Mouse (Mus musculus): ENCODE measurements around the gene Plekhg3.

The Plekhg3 gene

DNA sequence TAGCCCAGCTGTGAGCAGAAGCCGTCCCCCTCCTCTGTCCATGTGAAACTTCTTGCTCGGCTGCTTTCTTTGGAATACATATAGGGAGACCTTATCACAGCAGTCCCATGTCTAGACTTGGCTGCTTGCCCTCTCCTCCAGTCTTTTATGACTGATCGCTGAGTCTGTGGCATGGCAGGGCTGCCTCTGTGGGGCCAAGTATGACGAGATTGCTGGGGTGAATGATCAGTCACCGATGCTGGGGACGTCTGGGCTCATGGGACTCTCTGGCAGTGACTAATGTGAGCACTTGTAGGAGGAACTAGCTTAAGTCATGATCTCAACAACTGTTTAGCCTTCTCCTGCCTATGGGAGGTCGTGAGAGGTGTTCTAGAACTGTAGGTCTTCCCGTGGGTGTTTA is 21.6 kb downstream of the Plekhg3 start:
- no peak for DNase-seq (ENCODE audit: low read depth)

DNA sequence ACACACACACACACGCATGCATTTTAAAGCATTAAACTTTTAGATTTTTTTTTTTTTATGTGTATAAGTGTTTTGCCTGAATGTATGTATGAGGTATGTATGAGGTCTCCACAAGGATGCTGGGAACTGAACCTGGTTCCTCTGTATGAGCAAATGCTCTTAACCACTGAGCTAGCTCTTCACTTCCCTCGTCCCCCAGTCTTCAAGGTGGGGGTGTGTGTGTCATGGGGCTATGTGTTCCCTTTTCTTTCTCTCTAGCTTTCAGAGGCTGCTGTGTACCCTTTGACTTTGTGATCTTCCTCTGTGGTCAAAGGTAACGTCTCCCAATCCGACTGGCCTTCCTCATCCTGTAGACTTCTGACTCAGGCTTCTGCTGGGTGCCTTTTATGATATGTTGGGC is 22.3 kb downstream of the Plekhg3 start:
- DNase-seq (ENCODE audit: low read depth), result no peak

DNA sequence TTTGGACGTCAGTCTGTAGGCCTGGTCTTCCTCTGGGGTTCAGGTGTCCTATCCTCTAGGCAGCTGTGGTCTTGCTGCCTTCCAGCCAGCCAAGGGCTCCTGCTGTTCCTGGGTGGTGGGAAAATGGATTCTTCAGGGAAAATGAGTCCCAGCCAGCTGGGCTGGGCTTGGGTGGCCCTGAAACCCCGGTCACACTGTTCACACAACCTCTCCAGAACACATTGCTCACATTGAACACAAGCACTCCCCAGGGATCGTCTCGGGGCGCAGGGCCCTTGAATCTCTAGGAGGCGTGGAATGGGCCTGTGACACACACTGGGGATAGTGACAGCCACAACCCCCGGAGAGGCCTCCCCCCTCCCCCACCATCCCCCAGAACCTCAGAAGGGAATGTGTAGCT is 23.2 kb downstream of the Plekhg3 start:
- no peak for DNase-seq (ENCODE audit: low read depth)

DNA sequence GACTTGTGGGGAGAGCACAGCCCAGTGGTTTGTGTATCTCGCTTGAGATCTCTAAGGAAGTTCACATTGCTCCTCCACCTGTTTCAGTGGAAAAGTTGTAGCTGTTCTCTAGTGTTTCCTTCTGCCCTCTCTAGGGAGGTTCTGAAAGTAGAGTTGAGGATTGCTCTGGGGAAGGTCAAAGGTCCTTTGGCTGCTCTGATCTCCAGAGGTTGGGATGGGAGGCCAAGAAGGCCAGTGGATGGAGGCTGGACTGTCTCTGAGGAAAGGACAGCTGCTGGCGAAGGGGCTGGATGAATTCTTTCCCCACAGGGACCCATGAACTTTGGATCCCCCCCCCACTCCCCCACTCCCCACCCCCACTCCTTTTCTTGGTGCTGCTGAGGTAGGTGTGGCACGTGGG is 23.7 kb downstream of the Plekhg3 start:
- no peak for DNase-seq (ENCODE audit: low read depth)

DNA sequence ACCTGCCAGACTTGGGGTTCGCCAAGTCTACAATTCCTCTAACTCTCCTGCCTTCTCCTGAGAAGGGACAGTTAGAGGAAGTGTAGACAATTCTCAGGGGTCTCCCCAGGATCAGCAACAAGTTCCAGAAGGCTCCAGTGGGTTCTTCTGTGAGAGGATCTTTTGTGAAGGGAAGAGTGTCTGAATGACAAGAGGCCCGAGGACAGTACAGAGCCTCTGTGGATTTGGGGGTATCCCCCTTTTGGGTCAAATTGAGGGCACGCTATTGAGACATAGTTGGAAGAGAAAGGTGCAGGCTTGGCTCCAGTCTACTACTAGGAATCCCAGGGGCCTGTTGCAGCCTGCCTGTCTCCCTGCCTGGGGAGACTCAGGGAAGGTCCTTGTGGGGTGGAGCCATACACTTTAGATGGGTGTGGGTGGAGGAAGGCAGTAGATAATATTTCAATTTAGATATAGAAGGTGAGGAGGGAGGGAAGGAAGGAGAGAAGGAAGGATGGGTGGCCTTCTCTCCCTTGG is 24.2 kb downstream of the Plekhg3 start:
- DNase-seq (ENCODE audit: low read depth), result no peak

DNA sequence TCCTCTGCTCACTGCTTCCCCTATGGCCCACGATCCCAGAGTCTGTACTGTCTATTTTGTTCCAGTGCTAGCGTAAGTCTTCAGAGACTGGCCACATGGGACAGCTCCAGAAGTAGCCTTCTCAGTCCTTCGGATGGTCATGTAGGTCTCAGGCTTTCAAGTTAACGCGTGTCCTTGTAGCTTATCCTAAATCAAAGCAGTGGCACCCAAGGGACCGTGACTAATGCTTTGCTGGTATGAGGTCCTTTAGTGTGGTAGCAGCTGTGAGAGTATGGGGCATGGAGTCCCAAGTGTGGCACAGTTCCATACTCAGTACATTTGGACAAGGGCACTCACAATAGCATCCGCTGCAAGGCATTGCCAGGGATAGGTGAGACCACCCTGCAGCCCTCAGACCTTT is 25.5 kb downstream of the Plekhg3 start:
- DNase-seq (ENCODE audit: low read depth), result no peak

DNA sequence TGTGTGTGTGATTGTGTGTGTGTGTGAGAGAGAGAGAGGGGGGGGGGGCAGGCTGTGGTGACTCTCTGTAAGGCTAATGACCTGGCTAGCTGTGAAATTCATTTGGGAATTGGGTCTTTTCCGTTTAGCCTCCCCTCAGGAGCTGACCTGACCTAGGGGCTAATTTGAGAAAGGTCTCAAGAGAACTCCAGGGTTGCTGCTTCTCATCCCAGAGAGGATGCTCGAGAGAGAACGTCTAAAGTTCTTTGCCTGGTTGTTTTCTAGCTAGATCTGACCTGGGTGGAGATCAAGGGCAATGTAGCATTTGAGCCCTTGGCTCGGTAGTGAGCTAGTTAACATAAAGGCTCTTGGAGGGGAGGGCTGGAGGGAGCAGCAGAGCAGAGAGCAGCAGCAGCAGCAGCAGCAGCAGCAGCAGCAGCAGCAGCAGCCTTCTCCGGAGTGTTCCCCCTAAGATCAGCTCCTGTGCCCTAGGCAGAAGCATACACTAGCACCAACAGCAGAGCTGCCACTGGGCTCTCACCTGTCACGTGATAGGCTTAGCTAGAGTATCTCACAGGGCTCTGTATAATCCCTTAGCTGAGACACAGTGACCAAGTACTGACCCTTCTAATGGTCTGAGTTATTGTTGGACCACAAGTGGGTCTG is 26.2 kb downstream of the Plekhg3 start:
- DNase-seq (ENCODE audit: low read depth), result no peak

DNA sequence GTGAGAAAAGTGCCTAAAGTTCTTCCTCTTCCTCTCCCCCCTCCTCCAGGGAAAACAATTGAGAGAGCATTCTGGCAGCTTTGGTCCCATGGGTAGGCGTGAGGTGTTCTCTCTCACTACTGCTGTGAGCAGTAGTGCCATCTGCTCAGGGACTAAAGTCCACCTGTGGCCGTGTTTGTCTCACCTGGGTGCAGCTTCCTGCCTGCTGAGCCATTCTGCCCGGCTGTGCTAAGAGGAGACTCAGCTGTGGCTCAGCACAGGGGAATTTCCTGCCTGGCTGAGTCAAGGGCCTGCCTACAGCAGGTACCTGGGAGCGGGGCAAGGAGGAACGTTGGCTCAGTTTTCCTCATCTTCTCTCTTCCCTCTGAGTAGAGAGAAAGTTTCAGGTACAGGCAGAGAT is 27.5 kb downstream of the Plekhg3 start:
- DNase-seq (ENCODE audit: low read depth), result no peak

DNA sequence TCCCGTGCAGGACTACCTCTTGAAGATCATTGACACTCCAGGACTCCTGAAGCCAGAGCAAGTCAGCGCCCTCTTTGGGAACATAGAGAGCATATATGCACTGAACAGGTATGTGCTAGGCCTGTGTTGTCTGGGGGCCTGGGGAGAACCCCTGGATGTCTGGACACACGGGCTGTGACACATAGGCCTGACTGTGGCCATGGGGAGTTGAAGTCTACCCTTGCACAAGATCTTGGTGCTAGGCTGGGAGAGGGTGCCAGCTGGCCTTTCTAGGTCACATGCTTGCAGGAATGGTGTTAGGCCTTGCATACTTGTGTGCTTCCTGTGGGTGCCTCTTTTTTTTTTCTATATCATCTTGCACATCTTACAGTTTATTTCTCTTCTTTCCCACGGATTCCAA is 31.5 kb downstream of the Plekhg3 start:
- no peak for DNase-seq (ENCODE audit: low read depth)

DNA sequence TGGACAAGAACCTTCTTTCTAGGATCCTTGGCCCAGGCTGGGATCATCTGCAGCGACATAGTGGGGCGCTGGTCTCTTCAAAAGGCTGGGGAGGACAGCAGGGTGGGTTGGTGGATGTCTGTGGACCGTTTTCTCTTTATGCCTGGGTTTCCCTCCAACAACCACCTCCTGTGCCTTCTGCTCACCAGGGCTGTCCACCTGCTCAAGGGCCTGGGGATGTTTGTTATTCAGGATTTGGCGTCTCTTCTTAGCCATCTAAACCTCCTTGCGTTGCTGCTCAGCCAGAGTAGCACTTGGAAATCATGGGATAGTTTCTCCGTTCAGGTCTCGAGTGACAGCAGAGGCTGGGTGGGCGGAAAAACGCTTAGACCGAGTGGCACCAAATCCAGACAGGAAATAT is 35.6 kb downstream of the Plekhg3 start:
- DNase-seq (ENCODE audit: low read depth), result no peak

DNA sequence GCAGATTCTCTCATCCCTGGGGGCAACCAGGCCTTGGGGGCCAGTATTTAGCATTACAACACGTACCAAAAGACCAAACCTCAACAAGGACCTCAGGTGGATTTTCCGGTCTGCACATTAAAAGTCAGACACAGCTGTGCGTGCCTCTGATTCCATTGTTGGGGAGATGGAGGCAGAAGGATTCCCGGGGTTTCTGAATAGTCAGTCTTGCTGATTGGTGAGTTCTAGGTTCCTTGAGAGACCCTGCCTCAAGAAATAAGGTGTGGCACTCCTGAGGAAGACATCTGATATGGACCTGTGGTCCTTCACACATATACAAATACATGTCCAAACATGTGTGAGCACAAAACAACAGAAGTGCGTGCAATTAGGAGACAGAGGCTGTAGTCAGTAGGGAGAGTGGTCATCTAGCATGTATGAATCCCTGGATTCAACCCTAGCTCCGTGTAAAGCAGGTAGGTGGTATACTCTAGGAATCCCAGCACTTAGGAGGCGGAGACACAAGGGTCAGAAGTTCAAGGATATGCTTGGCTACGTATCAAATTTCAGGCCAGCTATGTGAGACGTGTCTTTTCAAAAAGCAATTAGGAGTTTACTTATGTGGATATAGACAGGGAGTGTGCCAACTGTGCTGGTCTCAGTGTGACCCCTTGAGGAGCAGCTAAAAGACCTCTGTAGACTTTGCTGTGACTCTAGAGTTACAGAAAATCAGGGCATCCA is 39.7 kb downstream of the Plekhg3 start:
- no peak for DNase-seq (ENCODE audit: low read depth)

DNA sequence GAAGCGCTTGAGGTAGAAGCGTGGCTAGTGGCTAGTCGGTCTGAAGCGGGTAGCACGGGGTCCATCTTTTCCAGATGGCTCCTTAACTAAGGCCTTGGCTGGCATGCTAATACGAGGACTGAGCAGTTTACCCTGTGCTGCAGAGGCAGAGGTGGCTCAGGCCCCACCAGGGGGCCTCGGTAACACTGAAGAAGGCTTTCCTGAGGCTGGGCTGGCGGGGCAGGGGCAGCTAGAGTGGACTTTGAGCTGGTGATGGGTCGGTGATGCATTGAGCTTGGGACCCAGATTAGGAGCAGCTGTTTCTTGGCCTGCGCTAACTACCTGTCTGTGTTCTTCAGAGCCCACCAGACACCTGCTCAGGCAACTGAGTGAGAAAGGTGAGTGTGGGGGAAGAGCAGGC is 40.6 kb downstream of the Plekhg3 start:
- no peak for DNase-seq (ENCODE audit: low read depth)

DNA sequence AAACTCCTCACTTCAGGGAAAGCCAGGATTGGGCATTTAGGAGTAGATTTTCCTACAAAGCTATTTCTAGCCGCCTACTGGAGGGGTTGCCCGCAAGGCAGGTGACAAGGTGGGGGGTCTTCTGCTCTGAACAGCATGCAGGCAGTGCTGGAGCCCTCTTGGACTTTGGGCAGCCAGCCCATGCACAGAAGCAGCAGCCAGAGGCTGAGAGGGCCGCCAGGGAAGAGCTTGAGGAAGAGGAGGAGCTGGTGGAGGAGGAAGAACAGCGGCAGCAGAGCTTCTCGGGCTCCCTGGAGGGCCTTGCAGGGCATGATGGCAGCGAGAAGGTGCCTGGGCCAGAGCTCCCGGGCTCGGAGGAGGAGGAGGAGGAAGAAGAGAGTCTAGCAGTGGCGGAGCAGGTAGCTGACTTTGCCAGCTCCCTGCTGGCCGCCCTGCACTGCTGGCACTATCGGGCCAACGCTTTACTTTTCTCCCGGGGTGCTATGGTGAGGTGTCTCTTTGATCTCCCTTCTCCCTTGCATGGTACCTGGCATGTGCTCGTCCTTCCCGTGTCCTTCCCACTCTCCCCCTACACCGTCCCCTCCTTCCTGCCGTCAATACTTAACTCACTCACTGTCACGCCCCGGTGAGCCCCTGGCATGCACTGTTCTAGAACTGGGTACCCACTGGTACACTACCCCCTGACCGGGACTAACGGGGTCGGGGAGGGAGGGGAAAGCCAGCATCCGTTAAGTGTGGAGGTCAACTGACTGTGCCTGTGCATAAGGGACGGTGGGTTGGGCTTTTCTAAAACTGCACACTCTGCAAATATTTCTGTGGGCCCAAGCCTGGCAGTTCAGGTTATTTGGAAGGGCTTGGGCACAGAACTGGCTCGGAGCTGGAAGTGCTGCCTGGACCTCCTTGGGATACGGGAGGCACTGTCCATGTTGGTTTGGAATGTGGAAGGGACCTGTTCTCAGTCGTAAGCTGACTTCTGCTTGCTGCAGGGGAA is 41.9 kb downstream of the Plekhg3 start:
- DNase-seq (ENCODE audit: low read depth), result no peak

DNA sequence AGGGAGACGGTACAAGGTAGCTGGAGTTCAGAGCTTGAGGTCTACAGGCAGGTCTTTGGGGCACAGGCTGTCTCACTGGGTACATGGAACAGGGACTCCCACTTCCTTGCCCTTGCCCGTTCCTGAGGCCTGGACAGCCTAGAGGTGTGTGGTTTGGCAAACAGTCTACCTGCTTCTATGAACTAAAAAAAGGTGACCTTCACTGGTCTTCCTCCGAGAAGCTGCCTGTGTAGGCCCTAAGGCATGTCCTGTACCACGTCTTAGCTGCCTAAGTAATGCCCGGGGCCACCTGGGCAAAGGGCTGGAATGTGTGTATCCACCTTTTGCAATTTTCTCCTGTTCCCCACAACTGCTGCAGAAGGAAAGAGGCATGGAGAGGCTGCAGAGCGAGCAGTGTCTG is 42.7 kb downstream of the Plekhg3 start:
- DNase-seq (ENCODE audit: low read depth), result no peak

DNA sequence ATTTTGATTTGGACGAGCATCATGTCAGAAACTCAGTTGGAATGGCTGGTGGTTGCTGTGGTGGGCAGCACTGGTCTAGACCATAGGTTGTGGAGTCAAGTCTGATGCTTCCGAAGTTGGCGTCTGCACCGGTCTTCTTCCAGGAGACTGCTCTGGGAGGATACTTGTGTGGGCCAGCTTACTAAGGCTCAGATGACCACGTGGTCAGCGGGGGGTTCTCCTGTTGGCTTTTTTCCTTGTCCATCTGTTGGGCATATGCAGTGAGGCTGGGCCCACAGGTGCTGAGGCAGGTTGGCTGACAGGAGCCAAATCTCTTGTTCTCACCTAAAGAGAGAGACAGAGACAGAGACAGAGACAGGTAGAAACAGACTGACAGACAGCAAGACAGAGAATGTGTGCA is 44.1 kb downstream of the Plekhg3 start:
- no peak for DNase-seq (ENCODE audit: low read depth)

DNA sequence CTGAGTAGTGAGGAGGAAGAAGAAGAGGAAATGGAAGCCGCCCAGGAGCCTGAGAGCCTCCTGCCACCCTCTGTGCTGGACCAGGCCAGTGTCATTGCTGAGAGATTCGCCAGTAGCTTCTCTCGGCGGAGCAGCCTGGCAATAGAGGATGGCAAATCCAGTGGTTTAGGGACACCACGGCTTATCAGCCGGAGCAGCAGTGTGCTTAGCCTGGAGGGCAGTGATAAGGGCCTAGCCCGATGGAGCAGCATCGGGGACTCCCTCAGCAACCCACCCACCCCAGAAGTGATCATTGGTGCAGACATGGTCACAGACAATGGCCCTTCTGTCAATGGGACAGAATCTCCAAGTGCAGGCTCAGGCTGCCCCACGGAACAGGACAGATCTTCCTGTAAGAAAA is 45.4 kb downstream of the Plekhg3 start:
- DNase-seq (ENCODE audit: low read depth), result no peak

DNA sequence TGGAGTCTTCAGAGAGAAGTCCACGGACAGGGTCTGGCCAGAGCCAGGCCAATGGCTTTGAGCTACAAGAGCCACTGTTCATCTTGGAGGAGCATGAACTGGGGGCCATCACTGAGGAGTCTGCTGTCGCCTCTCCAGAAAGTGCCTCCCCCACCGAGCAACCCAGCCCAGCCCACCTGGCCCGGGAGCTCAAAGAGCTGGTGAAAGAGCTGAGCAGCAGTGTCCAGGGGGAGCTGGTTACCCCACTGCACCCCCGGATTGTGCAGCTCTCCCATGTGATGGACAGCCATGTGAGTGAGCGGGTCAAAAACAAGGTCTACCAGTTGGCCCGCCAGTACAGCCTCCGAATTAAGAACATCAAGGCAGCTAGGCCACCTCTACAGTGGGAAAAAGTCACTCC is 46.1 kb downstream of the Plekhg3 start:
- no peak for DNase-seq (ENCODE audit: low read depth)

DNA sequence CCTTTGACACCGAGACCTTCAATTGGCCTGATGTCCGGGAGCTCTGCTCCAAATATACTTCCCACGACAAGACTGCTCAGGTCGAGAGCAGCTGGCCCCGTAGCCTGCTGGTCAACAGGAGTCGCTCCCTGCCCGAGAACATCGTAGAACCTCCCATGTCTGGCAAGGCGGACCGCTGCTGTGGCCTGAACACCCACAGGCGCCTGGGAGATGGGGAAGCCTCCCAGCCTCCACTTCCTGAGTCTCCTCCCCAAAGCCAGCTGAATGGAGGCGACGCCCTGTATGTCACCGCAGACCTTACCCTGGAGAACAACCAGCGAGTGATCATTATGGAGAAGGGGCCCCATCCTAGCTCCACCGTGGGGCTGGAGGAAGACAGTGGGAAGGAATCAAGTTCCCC is 47.2 kb downstream of the Plekhg3 start:
- DNase-seq (ENCODE audit: low read depth), result no peak

DNA sequence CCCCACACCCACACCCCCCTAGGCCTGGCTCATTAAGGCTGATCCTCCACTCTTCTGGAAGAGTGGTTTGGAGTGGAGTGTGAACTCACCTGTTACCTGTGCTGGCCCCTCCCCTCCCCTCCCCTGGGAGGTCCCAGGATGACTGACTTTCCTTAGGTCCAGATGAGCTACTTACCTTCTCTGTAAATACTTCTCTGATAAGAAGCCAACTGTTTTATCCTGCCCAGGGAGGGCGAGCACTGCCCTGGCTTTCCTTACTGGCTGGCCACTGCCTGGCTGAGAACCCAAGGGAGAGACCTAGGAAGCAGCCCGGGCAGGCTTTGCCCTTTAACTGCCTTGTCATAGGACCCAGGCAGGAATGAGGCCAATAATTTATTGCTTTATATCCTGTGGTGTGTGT is 47.8 kb downstream of the Plekhg3 start:
- DNase-seq (ENCODE audit: low read depth), result no peak

DNA sequence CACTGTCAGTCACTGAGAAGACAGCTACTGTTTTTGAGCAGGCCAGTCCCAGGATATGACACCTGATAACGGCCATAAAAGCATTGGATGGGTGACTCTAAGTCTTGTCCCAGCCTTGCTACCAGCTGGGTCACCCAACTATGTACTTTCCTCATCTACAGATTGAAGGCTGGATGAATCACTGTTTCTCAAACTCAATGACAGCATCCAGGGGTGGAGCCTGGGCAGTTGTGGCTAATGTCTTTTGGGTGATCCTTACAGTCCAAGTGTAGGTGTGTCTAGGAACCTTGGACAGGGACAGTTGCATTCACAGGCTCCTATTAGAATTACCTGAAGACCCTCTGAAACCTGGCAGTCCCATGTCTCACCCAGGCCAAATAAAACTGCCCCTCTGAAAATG is 49.1 kb downstream of the Plekhg3 start:
- no peak for DNase-seq (ENCODE audit: low read depth)

DNA sequence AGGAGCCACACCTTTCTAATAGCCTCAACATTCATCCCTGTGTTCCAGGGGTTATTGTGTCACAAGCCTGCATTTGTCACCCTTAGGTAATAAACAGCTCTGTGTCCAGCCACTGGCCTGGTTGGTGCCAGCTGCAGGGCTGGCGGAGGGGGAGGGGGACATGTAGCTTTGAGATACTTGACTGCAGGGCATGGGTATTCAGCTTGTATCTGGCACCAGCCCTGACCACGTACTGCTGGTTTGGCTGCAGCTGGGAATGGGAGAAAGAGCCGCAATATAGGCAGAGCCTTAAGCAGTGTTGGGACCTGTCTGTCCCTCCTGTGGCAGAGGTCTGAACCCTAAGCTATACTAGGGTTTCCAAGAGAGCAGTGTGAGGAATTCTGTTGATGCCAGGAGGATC is 51.4 kb downstream of the Plekhg3 start:
- no peak for DNase-seq (ENCODE audit: low read depth)

DNA sequence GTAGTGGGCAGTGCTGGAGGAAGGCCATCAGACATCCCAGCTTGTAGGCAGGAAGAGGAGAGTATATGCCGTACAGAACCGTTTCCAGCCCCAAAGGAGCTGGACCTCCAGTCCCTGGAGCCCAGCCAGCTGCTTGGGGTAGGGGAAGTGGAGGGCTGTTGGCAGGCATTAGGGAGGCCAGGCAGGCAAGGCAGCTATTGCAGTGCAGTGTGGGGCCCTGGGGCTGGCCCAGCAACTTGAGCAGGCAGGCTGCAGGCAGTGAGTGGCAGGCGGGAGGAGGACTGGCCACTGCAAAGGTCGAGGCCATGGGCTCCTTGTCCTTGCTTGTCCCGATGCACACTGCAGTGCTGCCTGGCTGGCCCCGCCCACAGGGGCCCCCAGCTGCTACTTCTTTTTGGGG is 52.1 kb downstream of the Plekhg3 start:
- no peak for DNase-seq (ENCODE audit: low read depth)

DNA sequence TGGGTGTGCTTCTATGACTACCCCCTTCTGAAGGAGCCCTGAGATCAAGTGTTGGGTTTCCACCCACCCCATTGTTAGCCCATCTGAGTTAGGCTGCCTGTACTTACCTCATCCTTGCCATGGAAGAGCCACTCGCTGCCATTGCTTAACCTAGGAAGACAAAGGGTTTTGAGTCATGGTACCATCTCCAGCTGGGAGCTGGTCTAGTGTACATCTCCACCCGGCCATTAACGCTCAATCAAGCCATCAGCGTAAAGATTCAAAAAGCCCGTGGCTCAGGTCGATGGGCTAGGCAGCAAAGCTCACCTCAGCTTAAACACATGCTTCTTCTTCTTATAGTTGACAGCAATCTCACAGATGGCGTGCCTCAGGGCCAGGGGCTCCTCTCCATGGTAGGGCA is 52.8 kb downstream of the Plekhg3 start:
- DNase-seq (ENCODE audit: low read depth), result no peak

All from naive thymus-derived CD4-positive, alpha-beta T cell, adult 2 months (primary cell).